Mouse (Mus musculus) heart, adult 18-20 months (tissue): ENCODE measurements around the gene Plxnb2. TPM values are rescaled to one million over a fixed set of nuclear protein-coding genes. Genes with fewer than 3 reads are reported as not detected.

Experiments
- DNase-seq, 2 experiments: peaks; one replicate each; pipeline ENCODE4 v3.0.0; 2021 to 2022; ENCODE audit warnings: mixed read lengths in 1 of 2
- long read RNA-seq, 2 experiments: library from polyadenylated mRNA; stranded (forward); transcript quantifications; one replicate each; pipeline ENCODE4 v2.0.0; 2021
- total RNA-seq, 2 experiments: library from RNA; stranded (reverse); gene quantifications; 2 replicates each; pipeline ENCODE4 v1.2.3; 2021

Gene Plxnb2
- 10 to 100 TPM; 76.7 to 83.5 TPM for total RNA-seq
- long read RNA-seq, experiment 1, full-length matches to known transcripts: 5 of 25 reads
- long read RNA-seq, experiment 1, partial matches to known transcripts: 15 of 25 reads
- long read RNA-seq, experiment 1, other reads (novel, unspliced or antisense): 5 of 25 reads
- long read RNA-seq, experiment 2, full-length matches to known transcripts: 3 of 13 reads
- long read RNA-seq, experiment 2, partial matches to known transcripts: 8 of 13 reads
- long read RNA-seq, experiment 2, other reads (novel, unspliced or antisense): 2 of 13 reads

DNA sequence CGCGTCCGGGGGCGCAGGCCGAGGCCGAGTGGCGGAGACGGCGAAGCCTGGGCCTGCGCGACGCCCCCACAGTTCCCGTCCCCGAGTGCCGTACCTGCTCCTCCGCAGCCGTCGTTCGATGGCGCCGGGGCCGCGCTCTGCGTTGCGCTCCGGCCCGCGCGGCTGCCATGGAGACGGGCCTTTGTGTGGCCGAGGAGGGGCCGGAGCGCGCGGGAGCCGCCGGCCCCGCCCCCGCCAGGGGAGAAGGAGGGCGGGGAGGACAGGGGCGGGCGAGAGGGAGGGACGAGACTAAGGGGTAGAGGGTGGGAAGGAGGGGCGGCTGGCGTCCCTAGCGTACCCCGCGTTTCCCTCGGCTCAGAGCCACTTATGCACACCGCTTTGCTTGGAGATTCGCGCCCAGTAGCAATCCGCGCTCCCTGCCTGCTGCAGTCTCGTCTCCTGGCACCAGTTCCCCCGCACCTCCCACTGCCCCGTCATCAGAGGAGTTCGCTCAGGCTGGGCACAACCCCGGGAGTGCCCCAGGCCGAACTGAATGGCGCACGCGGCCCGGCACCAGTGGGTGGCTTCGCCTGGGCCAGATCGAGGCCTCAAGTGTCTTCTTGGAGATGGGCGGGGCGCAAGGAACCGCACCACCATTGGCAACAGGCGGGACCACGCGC is at the start of gene Plxnb2:
Gene Plxnb2 (minus strand): TSS at position 218 of the 659 bp plus-strand sequence.
- DNase-seq: peak; percentile 86 to 89

- peak; percentile 75 to 79 for DNase-seq
These were observed 35.1 kb upstream of the Plxnb2 start for GRCm38 (mm10) chr15:89215611-89216233.

DNA sequence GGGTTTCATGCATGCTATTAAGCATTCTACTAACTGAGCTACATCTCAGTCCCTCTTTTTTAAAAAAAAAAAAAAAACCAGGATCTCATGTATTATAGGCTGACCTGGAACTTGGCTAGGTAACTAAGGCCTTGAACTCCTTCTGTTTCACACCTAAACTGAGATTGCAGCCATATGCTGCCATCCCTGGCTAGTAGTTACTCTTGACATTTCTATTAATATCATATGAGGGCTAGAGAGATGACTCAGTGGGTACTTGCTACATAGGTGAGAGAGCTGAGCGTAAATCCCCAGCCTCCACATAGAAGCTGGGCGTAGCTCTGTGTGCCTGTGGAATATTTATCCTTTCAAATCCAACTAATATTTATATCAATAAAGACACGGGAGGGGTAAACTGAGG is 34.4 kb upstream of the Plxnb2 start:
- no peak for DNase-seq

- no peak for DNase-seq
These were observed 32.9 kb upstream of the Plxnb2 start for GRCm38 (mm10) chr15:89213517-89213916.

GRCm38 (mm10) chr15:89212495-89212894 is 31.9 kb upstream of the Plxnb2 start:
- DNase-seq: peak in 1 of 2 experiments; percentile 9

DNA sequence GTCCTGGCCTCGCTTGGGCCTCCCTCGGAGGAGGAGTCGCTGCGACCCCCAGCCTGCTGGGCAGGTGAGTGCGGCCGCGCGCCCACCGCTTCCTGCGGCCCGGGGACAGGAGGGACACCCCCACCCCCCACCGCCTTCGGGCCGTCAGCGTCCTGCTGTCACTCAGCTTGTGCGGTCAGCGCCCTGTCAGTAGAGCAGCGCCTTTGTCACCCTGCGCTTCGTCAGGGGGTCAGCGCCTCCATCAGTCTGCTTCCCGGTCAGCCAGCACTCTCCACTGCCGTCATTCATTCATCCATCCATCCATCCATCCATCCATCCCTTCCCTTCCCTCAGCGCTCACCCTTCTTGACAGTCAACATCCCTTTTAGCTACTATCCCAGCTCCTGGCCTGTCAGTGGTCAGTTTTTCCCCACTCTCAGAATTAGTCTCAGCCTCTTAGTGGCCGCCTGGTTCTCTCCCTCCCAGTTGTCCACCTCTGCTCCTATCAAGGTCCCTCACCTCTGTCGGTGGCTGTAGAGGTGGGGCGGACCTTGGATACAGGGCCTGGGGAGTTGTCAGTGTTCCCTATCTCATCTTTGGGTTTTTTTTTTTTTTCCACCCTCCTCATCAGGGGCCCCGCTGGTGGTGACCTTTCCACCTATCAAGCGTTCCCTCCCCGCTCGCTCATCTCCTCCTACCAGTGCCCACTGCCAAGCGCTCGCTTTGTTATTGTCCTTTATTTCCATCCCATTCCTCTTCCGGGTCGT is 31.3 kb upstream of the Plxnb2 start:
- peak in 1 of 2 experiments; percentile 23 for DNase-seq

- DNase-seq: peak; percentile 89 to 92
These were observed 30.5 kb upstream of the Plxnb2 start, which contains the start of gene Ppp6r2 for GRCm38 (mm10) chr15:89210915-89211715. TSS of gene Ppp6r2 (plus strand) at chr15:89211553.

- peak; percentile 91 to 98 for DNase-seq
These were observed 29.5 kb upstream of the Plxnb2 start for GRCm38 (mm10) chr15:89209886-89210761.

DNA sequence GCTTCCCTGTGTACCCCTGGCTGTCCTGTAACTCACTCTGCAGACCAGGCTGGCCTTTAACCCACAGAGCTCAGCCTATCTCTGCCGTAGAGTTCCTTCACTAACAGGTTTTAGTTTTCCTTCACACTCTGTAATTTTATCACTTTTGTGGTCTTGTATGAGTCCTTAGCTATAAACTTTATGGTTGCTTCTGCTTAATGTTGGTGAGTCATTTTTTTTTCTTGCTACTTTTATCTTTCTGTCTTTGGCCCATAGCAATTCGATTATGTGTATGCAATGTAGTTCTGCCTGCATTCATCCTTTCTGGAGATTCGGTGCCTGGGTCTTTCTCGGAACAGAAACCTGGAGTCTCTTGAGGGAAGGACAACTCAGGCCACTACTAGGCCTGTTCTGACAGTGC is 26.9 kb upstream of the Plxnb2 start:
- no peak for DNase-seq

- DNase-seq: no peak
These were observed 16.5 kb upstream of the Plxnb2 start for GRCm38 (mm10) chr15:89197056-89197455.

- peak; percentile 97 to 98 for DNase-seq
These were observed 15.7 kb upstream of the Plxnb2 start, which contains the start of gene Dennd6b for GRCm38 (mm10) chr15:89196313-89196706. TSS of gene Dennd6b (minus strand) at chr15:89196496.

- peak; percentile 96 for DNase-seq
These were observed 15.2 kb upstream of the Plxnb2 start for GRCm38 (mm10) chr15:89195690-89196312.

DNA sequence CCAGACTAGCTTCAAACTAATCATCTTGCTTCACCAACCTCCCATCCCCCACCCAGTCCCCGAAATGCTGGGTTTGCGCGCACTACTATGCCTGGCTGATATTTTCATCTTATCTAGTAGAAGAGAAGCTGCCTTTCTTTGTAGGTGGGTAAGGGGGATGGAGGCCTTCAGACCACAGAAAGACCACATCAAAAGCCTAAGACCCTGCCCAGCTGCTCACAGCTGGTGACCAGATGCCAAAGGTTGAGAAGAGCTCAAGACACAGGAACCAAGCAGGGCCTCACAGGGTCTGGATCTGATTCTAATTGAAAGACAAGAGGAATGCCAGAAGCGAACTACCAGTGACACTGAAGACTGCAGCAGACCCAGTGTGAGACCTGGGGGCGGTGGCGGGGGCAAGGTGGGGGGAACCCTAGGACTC is 14.7 kb upstream of the Plxnb2 start:
- DNase-seq: no peak

DNA sequence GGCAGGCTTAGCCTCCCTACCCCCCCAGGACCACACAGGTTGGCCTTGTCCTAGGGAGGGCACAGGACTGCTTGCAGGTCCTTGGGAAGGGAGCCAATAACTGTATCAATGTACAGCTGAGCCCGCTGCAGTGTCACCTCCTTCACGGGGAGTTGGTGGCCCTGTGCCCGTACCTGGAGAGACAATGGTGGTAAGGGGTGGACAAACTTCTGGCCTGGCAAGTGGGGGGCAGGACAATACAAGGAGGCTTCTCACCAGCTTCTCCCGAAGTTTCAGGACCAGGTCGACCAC is 4.3 kb upstream of the Plxnb2 start:
- no peak for DNase-seq

DNA sequence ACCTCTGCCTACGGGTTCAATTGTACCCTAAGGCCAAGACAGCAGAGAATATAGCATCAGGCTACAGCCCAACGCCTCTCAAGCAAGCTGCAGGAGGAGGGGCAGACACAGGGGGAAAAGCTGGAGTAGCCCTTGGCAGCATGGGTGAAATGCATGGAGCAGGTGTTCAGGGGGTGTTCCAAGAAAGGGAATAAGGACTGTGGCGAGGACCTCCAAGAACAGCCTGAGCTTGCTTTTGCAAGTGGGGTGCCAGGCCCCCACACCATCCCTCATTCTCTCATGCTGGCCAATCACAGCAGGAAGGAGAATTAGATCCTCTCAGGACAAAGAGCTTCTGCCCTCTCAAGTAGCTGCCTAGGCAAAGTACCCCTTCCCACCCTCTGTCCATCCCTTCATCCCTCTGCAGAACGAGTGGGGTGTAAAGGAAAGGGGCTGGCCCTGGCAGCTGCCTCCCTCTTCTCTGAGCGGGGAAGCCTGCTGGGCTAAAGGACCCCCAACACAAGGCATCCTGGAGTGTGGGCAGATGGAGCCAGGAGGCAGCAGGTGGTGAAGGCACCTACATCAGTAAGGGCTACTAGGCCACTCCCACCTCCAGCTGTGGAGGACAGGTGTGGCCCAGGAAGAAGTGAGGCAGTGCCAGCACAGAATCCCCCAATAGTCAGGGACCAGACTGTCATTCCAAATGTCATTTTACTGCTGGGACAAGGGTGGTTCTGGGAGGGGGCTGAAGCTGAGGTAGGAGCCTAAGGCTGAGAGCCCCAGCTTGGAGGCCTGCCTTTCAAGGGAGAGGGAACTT is 3.8 kb upstream of the Plxnb2 start:
- no peak for DNase-seq

DNA sequence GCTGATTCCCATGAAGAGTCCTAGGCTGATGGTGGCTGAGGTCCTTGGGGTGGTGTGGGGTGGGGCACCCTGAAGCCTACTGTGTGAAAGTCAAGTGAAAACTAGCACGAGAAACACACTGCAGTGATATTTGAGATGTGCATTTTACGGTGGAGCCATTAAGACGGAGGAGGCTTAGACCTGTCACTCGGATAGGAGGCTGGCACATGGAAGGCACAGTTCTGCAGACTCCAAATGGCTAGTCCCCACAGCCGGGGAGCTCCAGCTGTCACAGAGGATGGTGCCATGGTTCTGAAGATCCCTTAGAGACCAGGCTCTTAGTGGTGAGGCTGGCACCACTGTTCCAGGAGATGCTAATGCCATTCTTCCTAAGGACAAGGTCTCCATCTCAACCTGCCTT is 2.3 kb upstream of the Plxnb2 start:
- no peak for DNase-seq

GRCm38 (mm10) chr15:89182328-89182741 is 1.7 kb upstream of the Plxnb2 start:
- peak; percentile 67 to 80 for DNase-seq

DNA sequence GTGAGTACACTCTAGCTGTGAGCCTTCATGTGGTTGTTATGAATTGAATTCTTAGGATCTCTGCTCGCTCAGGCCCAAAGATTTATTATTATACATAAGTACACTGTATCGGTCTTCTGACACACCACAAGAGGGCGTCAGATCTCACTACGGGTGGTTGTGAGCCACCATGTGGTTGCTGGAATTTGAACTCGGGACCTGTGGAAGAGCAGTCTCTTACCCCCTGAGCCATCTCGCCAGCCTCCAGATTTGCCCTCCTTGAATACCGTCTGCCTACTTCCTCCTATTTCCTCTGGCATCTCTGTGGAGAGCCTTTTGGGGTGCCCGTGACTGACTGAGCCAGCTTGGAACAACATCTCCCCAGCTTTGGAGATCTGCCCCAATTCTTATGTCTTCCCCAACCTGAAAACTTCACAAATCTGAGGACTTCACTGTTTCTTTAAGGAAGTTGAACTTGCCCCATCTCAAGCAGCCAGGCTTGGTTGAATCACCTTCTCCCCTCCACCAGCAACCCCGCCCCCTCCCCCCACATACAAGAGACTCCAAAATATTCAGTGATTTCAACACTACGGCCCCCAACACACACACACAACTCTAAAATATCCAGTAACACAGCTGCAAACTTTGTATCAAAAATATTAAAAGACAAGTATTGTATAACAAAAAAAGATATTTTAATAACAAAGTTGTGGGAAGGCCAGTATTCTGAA is 1.1 kb upstream of the Plxnb2 start:
- peak in 1 of 2 experiments; percentile 33 for DNase-seq
